Mouse (Mus musculus) liver, adult 2 months (tissue): ENCODE measurements around the gene Plekho1.

Experiments used
- CTCF ChIP-seq: fragments of 200-500 bp; IDR thresholded peaks from 2 replicates; pipeline ENCODE4 v1.5.1; 2011; ENCODE audit warnings: low read depth, low read length, control low read depth
- POLR2A ChIP-seq: fragments of 200-500 bp; IDR thresholded peaks from 2 replicates; pipeline ENCODE4 v1.6.1; 2011; ENCODE audit warnings: low read length, control low read depth; ENCODE audit not compliant: insufficient read depth; ENCODE audit errors: extremely low read depth

- no peak for TF ChIP-seq CTCF
- TF ChIP-seq POLR2A, result no peak
These were observed 43.0 kb upstream of the Plekho1 start for GRCm38 (mm10) chr3:96038851-96039250.
